Mouse (Mus musculus) monocyte, adult 2 months (primary cell): ENCODE data around the gene Blvrb.
"Not testable (repeated sequence)": the region's sequence is repeated elsewhere in the genome, so short reads cannot be mapped to it uniquely, and the experiment has no call there.

Experiments used
- DNase-seq, 2 experiments: peaks; one replicate each; pipeline ENCODE4 v3.0.0; 2022; ENCODE audit warnings: low spot score in 2 of 2, low read depth in 1 of 2

The Blvrb gene

GRCm38 (mm10) chr7:27480506-27480905, 32.7 kb downstream of the Blvrb start:
- DNase-seq = no peak

GRCm38 (mm10) chr7:27480927-27481626, 33.3 kb downstream of the Blvrb start:
- DNase-seq = no peak

GRCm38 (mm10) chr7:27481627-27481969, 33.8 kb downstream of the Blvrb start:
- peak in 1 of 2 experiments; percentile 31 for DNase-seq

GRCm38 (mm10) chr7:27483860-27484259, 36.1 kb downstream of the Blvrb start:
- no peak for DNase-seq

GRCm38 (mm10) chr7:27486102-27486769, 38.5 kb downstream of the Blvrb start:
- no peak for DNase-seq

- DNase-seq = peak; percentile 99 to 100
Observed at GRCm38 (mm10) chr7:27486770-27487697, 39.3 kb downstream of the Blvrb start, which contains the start of gene Sertad1. Gene Sertad1, plus strand, starts transcription at chr7:27486910.

- no peak for DNase-seq
Observed at GRCm38 (mm10) chr7:27487740-27488268, 40.0 kb downstream of the Blvrb start.

- DNase-seq = no peak
Observed at GRCm38 (mm10) chr7:27489270-27489869, 41.6 kb downstream of the Blvrb start.

- no peak for DNase-seq
Observed at GRCm38 (mm10) chr7:27490227-27490542, 42.4 kb downstream of the Blvrb start.

- DNase-seq = peak; percentile 85 to 86
Observed at GRCm38 (mm10) chr7:27490543-27491329, 43.0 kb downstream of the Blvrb start.

- no peak for DNase-seq
Observed at GRCm38 (mm10) chr7:27491856-27492255, 44.1 kb downstream of the Blvrb start.

- no peak for DNase-seq
Observed at GRCm38 (mm10) chr7:27493022-27493421, 45.2 kb downstream of the Blvrb start.

GRCm38 (mm10) chr7:27493450-27493849, 45.7 kb downstream of the Blvrb start:
- DNase-seq = no peak

GRCm38 (mm10) chr7:27494659-27495367, 47.0 kb downstream of the Blvrb start:
- DNase-seq = not testable (repeated sequence)

- DNase-seq = no peak
Observed at GRCm38 (mm10) chr7:27499036-27499435, 51.3 kb downstream of the Blvrb start, which contains the start of gene Prx. Gene Prx, plus strand, starts transcription at chr7:27499324.

- DNase-seq = no peak
Observed at GRCm38 (mm10) chr7:27501620-27502019, 53.8 kb downstream of the Blvrb start.

GRCm38 (mm10) chr7:27506765-27507370, 59.1 kb downstream of the Blvrb start:
- DNase-seq = peak in 1 of 2 experiments; percentile 20

GRCm38 (mm10) chr7:27507711-27508647, 60.2 kb downstream of the Blvrb start:
- peak; percentile 95 for DNase-seq
